Mouse (Mus musculus): Measurements from ENCODE around the gene Adamts12.
A peak's percentile ranks its signal among the peaks of the same experiment; 100 is the strongest.

Adamts12 gene

DNA sequence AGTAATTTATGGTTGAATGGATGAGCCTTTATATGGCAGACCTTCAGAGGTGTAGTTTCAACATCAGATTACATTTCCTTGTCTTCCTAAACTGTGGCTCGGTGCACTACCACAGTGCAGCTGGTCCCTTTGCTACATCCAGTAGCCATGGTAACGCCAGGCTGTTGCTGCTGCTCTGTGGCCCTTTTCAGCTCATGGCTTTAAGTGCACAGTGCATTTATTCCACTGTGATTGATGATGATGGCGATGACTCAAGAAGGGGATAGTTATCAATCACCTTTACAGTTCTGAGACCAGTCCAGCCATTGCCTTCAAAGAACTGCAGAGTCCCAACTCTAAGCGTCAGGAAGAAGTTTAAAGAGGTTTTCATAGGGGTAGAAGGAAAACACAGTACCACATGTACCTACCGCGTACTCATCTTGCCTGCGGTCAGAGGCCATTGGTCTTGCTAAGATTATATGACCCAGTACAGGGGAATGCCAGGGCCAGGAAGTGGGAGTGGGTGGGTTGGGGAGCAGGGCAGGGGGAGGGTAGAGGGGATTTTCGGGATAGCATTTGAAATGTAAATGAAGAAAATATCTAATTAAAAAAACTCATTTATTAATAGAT lies 18.5 kb downstream of the Adamts12 start:
- peak; percentile 74 for DNase-seq

DNA sequence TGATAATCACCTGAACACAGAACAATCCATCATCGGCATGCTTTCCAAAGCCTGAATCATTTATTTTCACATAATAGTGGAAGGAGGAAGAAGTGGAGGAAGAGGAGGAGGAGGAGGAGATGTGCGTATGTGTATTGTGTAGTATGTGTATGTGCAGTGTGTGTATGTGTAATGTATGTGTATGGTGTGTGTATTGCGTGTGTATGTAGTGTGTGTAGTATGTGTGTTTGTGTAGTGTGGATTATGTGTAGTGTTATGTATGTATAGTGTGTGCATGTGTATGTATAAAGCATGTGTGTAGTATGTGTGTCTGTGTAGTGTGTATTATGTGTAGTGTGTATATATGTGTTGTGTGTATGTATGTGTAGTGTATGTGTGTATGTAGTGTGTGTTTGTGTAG lies 19.1 kb downstream of the Adamts12 start:
- DNase-seq, result no peak

DNA sequence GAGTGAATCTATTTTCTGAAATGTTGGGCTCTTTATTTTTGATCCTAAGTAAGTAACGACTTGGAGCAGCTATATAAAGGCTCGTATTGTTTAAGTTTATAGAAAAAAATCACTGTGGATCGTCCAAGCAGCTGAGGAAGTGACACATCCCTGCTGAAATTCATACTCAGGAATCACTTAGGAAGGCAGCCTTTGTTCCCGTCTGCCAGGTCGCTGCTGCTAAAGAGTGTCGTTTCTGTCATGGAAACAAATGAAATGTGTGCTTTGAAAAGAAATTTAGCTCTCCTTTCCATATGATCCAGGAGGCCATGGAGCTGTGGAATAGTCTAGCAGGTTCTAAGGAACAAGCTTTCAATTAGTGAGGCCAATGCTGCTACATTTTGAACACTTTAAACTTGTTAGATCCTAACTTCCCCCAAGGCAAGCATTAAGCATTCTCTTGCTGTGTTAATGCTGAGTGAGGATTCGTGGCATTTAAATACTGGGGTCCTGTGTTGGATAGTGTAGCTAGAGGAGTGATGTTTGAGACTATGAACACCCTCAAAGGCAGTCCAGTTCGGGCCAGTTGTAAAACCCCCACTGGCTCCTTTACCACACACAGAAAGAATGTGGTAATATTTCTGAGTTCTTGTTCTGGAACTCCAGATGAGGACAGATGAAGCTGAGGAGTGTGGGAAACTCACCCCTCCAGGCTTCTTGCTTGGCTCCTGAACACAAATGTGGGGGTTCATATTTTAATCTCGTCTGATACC lies 19.8 kb downstream of the Adamts12 start:
- peak; percentile 30 for DNase-seq

DNA sequence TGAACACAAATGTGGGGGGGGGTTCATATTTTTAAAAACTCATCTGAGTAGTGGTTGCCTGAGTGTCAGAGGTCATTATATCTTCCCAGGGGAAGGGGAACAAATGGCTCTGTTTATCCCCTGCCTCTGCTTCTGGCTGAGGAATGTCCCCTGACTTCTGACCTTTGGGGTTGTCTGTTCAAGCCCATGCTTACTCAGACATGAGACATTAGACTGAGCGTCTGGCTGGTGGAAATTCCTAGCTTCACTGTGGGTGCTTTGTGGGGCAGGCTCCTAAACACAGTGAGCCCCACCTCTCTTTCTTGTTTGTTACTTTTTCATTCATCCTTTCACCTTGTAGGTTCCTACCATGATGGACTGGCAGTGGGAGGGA lies 20.4 kb downstream of the Adamts12 start:
- DNase-seq, result peak; percentile 62

DNA sequence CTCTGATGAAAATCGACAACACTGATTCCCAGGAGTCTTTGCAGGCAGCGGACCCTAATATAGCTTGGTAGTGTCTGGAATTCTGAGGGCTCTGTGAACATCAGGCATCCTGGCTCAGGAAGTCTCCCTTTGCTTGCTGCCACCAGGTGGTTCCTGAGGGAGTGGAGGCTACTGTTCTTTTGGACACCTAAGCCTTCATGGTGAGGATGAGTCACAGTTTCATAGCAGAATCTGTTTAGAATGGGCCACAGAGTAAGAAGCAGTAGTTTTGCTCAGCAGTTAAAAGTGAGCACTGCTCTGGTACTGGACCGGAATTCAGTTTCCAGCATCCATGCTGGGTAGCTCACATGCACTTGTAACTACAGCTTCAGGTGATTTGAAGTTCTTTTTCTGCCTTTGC lies 24.9 kb downstream of the Adamts12 start:
- DNase-seq, result no peak

DNA sequence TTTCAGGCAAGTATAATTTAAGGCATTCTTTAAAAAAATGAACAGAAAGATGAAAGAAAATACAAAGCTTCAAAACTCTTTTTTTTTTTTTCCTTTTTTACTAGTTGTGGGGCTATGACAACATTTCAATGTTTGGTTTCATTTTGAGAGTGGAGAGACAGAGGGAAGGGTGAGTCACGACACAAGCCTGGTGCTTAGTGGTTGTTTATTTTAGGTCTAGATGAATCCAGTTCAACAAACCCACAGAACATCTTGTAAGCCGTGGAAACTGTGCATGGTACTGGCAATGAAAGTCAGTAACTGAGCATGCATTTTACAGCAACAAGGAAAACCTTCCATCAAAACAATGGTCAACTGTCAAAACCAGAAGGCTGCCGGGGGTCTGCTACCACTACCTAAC lies 31.0 kb downstream of the Adamts12 start:
- DNase-seq, result no peak

DNA sequence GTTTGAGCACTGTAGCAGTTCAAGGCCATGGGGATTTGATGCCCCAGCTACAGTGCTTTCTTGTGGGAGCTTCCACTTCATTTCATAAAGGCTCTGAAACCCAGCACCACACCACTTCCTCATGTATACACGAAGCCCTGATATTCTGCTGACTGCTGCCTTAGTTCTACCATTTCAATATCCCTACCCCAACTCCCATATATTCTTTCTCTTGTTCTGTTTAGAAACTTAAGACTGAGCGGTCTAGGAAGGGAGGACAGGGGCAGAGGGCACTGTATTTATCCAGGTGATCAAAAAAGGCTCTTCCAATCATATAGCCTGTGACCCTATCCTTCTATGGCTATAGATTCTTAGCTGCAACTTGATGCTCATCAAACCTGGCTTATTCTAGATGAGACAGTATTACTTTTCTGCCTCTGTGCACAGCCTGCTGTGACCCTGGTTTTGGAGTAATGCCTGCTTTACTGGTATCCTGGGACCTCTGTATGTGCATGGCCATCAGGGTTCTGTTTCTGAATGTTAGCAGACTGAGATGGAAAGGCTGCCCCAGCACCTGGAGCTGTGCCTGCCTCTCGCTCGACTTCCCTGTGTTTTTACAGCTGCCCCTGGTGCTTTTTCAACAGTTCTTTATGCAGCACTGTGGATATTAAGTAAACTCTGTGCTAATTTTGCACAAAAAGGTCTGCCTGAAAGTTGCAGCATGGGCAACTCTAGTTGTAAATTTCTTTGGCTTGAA lies 33.5 kb downstream of the Adamts12 start:
- peak; percentile 52 for DNase-seq

DNA sequence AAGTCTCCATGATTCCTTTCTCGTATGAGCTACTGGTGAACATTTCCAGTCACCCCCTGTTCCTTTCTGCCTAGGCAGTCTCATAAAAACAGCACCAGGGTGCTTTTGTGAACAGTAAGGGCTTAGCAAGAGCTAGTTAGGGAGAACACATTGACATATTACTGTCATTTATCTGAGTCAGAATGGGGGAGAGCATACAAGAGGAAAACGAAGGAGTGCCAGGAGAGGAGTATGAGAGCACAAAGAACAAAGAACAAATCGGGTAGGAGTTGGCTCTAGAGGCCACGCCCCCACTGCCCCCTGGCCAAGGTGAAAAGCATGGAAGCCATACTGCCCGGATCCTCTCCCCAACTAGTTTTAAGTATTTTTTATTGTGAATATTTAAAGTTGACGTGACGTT lies 34.4 kb downstream of the Adamts12 start:
- DNase-seq, result no peak

DNA sequence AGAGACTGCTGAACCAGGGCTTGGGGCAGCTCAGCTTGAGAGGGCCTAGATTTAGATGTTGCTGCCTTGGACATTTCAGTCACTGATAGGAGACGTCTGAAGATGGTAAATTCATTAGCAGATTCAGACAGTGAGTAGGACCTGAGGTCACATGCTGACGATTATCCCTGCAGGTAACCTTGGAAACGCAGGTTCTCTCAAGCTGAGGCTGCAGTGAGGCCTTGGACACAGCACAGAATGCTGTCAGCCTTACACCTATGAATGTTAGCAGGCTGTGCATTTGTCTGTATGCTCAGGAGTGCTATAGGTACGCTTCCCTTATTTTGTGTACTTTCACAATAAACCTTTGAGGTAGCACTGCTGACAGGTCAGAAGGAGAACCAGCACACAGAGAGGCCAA lies 36.3 kb downstream of the Adamts12 start:
- DNase-seq, result no peak

DNA sequence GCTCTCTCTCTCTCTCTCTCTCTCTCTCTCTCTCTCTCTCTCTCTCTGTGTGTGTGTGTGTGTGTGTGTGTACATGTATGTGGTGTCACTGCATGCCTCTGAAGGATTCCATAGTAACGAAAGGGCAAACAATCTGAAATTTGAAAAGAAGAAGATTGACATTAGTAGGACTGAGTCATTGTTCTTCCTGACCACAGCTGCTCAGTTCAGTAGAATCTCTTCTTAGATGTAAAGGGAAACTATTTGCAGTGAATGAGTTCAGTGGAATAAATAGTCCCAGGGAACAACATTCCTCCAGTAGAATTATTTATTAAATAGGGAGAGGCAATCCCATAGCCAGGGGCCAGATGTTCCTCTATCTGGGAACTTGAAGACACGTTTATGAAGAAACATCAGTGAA lies 40.5 kb downstream of the Adamts12 start:
- no peak for DNase-seq

DNA sequence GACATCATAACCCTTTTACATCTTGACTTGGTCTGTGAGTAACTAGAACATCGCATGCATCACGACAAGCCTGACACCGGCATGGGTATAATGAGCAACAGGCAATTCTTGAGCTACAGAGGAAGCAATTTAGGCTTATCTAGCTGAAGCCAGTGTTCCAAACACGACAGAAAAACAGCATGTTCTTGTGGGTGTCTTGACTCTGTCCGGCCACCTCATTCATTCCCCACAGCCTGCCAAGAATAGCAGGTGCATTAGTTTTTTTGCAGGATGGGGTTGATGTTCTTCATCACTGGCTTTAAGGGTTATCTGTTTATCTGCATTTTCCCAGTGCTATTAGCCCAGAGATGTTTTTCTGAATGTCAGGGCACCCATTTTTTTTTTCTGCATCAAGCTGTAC lies 42.8 kb downstream of the Adamts12 start:
- no peak for DNase-seq

DNA sequence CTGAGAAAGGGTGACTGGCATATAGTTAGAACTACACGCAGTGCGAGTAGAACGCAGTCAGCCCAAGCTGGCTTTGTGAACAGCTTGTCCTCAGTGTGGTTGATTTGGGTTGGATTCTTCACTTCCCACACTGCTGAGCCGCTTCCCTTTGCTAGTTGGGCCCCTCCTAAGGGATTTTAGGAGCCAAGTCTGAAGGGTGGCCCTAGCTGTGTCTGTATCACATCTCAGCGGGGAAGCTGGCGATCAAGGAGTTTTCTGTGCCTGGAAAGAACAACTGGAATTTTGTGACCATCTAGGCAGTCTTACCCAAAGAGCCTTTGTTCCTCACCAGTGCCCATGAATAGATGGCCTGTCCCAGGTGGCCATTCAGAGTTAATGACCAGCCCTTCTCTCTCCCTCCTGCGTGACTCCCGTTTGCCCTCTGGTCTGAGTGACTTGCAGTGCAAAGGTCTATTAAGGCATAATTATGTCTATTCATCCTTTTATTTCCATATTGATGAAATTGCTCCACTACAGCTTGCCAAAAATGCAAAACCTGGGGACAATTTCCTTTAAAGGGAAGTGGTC lies 50.1 kb downstream of the Adamts12 start:
- DNase-seq, result peak; percentile 19

DNA sequence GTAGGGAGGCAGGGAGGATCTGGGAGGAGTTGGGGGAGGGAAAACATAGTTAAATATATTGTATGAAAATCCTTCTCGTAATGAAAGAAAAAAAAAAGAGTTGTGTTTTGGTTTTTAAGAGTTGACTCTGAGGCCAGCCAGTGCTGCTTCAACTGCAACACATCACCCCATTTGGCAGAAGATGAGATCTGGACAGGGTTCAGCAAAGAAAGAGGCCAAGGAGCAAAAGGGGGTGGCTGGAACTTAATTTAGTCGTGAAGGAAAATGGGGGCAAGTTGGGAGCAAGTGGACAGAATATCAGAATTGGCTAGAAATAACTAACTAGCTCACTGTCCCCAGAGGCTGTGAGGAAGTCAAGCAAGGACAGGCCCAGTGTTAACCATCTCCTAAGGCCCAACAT lies 51.7 kb downstream of the Adamts12 start:
- no peak for DNase-seq

DNA sequence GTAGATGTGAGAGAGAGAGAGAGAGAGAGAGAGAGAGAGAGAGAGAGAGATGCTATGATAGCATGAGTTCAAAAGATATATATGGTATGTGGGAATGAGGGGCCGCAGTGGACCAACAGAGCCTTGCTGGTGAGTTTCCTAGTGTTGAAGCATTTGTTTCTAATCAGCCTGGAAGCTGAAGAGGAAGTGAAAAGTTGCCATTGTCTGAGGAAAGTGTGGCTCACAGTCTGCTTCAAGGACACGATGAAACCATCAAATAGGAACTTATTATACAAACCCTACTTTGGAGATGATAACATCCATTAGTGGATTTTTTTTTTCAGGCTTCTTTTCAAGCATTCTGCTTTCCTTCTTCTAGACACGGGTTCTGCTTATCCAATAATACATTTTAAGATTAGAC lies 52.3 kb downstream of the Adamts12 start:
- no peak for DNase-seq

DNA sequence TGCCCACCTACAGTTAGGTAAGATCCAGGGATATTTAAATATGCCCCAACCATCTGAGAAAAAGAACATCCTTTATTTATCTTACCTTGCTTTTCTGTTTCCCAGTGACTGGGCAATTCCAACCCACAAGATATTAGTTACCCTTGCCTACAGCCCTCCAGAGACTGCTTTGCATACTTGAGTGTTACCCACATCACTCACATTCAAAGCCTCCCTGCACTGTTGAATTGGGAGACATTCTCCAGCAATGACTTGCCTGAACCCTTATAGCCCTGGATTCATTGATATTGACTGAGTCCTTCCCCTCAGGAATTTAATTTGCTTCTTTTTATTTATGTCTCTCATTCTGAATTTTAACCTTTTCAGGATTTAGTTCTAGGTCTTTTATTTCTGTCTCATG lies 53.8 kb downstream of the Adamts12 start:
- DNase-seq, result no peak

DNA sequence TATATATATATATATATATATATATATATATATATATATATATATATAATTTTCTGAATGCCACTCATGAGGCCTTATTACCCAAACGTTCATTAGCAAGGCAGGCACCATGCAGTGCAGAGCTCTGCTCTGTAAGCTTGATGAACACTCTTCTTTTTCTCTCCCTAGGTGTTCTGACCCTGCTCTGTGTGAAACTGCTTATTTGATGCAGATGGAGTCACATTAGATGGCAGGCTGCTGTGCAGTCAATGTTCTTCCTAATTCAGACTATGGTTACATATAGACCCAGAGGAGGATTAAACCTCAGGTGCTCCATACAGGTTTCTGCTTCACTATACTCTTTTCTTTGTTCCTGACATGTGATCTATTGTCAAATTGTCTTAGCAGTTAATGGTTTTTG lies 57.1 kb downstream of the Adamts12 start:
- no peak for DNase-seq

DNA sequence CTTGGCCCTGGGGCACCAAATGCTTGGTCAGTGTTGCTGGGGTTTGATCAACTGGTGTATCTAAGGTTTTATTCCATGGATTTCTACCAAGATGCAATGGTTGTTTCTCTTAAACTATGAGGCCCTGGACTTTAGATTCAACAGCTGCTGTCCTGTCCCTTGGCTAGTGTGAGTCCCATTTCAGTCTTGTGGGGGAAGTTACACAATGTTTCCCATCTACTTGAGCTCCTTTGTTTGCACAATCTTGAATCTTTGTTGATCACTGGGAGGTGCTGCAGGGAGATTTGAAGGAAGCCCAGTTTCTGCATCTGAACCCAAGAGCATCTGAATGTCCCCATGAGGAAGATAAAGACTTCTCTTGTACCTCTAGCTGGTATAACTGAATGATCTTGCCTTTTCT lies 60.8 kb downstream of the Adamts12 start:
- DNase-seq, result no peak

DNA sequence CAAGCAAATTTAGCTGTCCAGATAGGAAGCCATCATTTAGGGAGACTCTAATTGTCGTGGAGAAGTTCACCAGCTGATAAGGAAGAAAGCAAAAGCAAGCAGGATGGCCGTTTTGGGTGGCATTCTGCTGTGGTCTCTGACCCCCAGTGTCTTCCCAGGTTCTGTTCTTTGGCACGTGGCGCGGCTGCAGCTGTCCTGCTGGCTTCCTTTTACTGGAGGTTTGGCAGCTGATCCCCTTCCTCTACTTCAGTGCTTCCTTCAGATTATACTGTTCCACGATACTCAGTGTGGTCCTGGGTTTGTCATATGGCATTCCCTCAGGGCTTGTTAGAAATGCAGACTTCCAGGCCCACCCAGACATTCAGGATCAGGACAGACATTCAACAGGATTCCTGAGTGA lies 63.9 kb downstream of the Adamts12 start:
- DNase-seq, result no peak

DNA sequence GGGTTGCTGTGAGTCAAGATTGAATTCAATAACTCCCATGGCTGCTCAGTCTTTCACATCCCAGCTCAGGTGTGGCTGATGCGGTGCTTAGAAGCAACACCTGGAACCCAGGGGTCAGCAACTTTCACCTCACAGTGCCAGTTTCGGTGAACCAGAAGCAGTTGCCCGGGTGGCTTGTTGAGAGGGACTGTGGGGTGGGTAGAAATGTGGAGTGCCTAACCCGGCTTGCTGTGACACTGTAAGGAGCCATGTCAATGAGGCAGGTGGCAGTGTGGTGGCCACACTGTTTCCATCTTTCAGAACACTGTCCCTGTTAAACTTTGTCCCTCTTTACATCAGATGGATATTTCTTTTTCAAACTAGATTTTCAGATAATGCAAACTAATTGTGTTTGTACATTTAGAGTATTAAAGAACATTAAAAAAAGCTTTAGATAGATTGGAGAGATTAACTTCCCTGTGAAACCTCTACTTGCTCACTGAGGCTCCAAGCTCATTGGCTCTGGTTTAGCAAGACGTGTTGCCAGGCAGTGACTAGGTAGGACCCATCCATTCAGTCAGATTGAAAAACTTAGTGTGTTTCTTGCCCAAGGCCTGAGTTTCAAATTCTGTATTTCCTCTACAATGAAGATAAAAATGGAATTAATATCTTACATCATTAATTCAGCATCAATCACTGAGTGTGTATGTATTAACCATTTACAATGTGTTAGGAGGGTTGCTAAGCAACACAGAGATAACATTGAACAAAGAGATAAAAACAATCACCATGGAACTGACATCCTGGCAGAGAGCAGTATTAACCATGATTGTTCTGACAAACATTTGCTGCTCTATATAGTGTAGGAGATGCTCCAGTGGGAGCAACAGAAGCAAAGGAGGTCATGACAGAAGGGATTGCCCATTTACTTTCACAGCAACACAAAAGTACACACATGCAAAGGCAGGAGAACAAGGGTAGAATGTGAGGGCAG lies 68.3 kb downstream of the Adamts12 start:
- no peak for DNase-seq

DNA sequence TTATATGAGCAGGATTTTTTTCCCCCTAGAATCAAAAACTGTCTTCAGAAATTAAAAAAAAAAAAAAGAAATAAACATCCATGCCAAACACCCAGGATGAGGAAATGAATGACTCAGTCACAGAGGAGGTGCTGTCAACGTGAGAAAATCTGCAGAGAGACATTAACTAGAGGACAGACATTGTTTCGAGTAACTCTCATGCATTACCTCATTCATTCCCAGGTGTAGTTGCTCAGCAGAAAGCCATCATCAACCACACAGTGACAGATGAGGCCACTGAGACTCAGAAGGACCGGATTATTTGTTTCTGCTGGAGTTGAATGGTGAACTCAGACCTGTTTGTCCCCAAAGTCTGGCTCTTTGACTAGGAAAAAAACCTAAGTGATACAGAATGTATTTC lies 81.0 kb downstream of the Adamts12 start:
- DNase-seq, result no peak

DNA sequence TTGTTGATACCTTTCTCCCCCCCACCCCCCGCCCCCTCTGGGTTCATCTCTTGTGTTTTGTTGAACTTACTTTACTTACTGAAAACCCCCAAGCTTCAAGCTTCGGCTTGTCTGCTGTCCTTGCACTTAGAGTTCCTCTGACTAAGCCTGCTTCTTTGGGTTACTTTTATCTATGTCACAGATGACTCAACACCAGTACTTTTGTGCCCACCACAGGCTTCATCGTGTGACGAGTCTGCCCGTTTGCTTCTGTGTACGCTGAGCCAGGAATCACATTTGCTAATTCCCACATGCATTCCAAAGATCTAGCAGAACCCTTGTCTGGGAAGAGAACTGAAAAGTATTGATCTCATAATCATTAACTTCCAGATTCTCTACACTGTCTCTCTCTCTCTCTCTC lies 94.8 kb downstream of the Adamts12 start:
- DNase-seq, result no peak

DNA sequence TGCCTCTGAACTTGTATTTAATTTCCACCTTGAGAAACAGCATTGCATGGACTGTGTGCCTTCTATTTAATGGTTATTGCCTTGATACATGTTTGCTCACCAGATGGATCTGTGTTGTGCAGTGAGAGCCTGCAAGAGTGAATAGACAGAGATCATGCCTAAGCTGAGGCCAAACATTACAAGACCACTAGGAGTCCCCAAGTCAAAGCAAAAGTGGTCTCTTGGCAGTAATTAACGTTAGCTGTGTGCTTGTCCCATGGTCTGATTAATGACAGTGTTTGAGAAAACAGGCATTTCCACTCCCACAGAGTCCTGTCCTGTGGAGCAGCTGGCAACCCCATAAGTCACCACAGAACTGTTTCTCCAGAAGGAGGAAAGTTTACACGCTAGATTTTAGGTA lies 96.2 kb downstream of the Adamts12 start:
- peak; percentile 45 for DNase-seq

DNA sequence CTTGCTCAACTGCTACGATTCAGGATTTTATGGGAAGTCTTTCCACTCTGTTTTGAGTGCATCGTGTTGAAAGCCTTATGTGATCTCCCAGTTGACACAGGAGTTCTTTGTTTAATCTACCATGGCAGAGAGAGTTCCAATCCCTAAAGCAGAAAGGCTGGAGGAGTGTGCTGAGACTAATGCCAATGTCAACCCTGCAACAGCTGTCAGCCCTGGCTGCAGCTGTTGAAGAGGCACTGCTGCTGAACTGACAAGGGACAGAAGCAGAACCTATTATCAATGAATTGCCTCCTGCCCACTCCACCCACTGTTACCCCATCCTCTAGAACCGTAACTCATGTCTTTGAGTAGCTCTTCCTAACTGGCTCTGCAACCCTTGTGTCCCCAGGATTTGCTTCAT lies 101.3 kb downstream of the Adamts12 start:
- DNase-seq, result peak; percentile 26
